Mouse (Mus musculus): ENCODE results near the gene Olfr466. TPM values are rescaled to one million over a fixed set of nuclear protein-coding genes. Genes with fewer than 3 reads are reported as not detected.

Gene Olfr466
- polyA plus RNA-seq (2014; fragmentation: Illumina TruSeq; extraction: RNeasy Lipid Tissue Mini Kit (QIAGEN cat#74804); ENCODE audit: low read depth, low replicate concordance) = not detected

GRCm38 (mm10) chr13:65149940-65150339 lies at the start of gene Olfr466:
Olfr466 (plus strand) TSS chr13:65150240.

GRCm38 (mm10) chr13:65112459-65113110 lies 37.5 kb upstream of the Olfr466 start, which contains the start of gene Mfsd14b:
Mfsd14b (minus strand) TSS chr13:65112975.

GRCm38 (mm10) chr13:65137789-65138188 lies 12.3 kb upstream of the Olfr466 start, which contains the start of gene Olfr465-ps1:
Olfr465-ps1 (plus strand) TSS chr13:65138089.

Other genes starting within 250 kb of the Olfr466 start
- not detected for gene Cntnap3, start 246.3 kb upstream of the Olfr466 start, polyA plus RNA-seq (2014; fragmentation: Illumina TruSeq; extraction: RNeasy Lipid Tissue Mini Kit (QIAGEN cat#74804); ENCODE audit: low read depth, low replicate concordance)
- not detected for gene Spata31, start 232.8 kb upstream of the Olfr466 start, polyA plus RNA-seq (2014; fragmentation: Illumina TruSeq; extraction: RNeasy Lipid Tissue Mini Kit (QIAGEN cat#74804); ENCODE audit: low read depth, low replicate concordance)
- gene Spata31d1c, start 117.2 kb upstream of the Olfr466 start, polyA plus RNA-seq (2014; fragmentation: Illumina TruSeq; extraction: RNeasy Lipid Tissue Mini Kit (QIAGEN cat#74804); ENCODE audit: low read depth, low replicate concordance) = not detected
- gene Prss47, start 97.5 kb upstream of the Olfr466 start, polyA plus RNA-seq (2014; fragmentation: Illumina TruSeq; extraction: RNeasy Lipid Tissue Mini Kit (QIAGEN cat#74804); ENCODE audit: low read depth, low replicate concordance) = not detected
- 45.3 TPM for gene Mfsd14b, start 37.3 kb upstream of the Olfr466 start, polyA plus RNA-seq (2014; fragmentation: Illumina TruSeq; extraction: RNeasy Lipid Tissue Mini Kit (QIAGEN cat#74804); ENCODE audit: low read depth, low replicate concordance)
- not detected for gene Olfr465-ps1, start 12.2 kb upstream of the Olfr466 start, polyA plus RNA-seq (2014; fragmentation: Illumina TruSeq; extraction: RNeasy Lipid Tissue Mini Kit (QIAGEN cat#74804); ENCODE audit: low read depth, low replicate concordance)
- not detected for gene Nlrp4f, start 55.7 kb downstream of the Olfr466 start, polyA plus RNA-seq (2014; fragmentation: Illumina TruSeq; extraction: RNeasy Lipid Tissue Mini Kit (QIAGEN cat#74804); ENCODE audit: low read depth, low replicate concordance)
- gene Gm10775, start 109.3 kb downstream of the Olfr466 start, polyA plus RNA-seq (2014; fragmentation: Illumina TruSeq; extraction: RNeasy Lipid Tissue Mini Kit (QIAGEN cat#74804); ENCODE audit: low read depth, low replicate concordance) = not detected
- 22.7 TPM for gene Zfp369, start 128.6 kb downstream of the Olfr466 start, polyA plus RNA-seq (2014; fragmentation: Illumina TruSeq; extraction: RNeasy Lipid Tissue Mini Kit (QIAGEN cat#74804); ENCODE audit: low read depth, low replicate concordance)